Mouse (Mus musculus): ENCODE measurements at regions not wholly inside any gene's neighbourhood (a gene's known extent, or its start where the extent isn't known, plus 50 kb on each side); places are given as distances from the start of the nearest gene placed in this dataset.
A peak's percentile ranks its signal among the peaks of the same experiment; 100 is the strongest.

GRCm38 (mm10) chr16:87783561-87784304 lies 85.0 kb downstream of the Bach1 start:
- DNase-seq (ENCODE audit: low read depth) = no peak

- no peak for DNase-seq (ENCODE audit: low read depth)
Observed at GRCm38 (mm10) chr16:87784405-87784994, 85.8 kb downstream of the Bach1 start.

GRCm38 (mm10) chr16:87789539-87789938 lies 90.8 kb downstream of the Bach1 start:
- DNase-seq (ENCODE audit: low read depth) = no peak

GRCm38 (mm10) chr16:87789957-87790356 lies 91.2 kb downstream of the Bach1 start:
- DNase-seq (ENCODE audit: low read depth) = no peak

GRCm38 (mm10) chr16:87796514-87797248 lies 97.9 kb downstream of the Bach1 start:
- no peak for DNase-seq (ENCODE audit: low read depth)

GRCm38 (mm10) chr16:87802317-87802716 lies 103.6 kb downstream of the Bach1 start:
- DNase-seq (ENCODE audit: low read depth) = no peak

- DNase-seq (ENCODE audit: low read depth) = no peak
Observed at GRCm38 (mm10) chr16:87817590-87817989, 118.8 kb downstream of the Bach1 start.

GRCm38 (mm10) chr16:87834296-87834695 lies 135.6 kb downstream of the Bach1 start:
- no peak for DNase-seq (ENCODE audit: low read depth)

- DNase-seq (ENCODE audit: low read depth) = peak; percentile 42
Observed at GRCm38 (mm10) chr16:87840949-87841546, 142.3 kb downstream of the Bach1 start.
